Mouse (Mus musculus) liver, embryonic 15.5 days (tissue): ENCODE measurements around the gene Stk35. TPM values are rescaled to one million over a fixed set of nuclear protein-coding genes. Genes with fewer than 3 reads are reported as not detected.

Source experiments
- ATAC-seq: fragments of 200-750 bp; cut with Nextera tagmentation; 2 replicates; pipeline ENCODE4 v1.8.0; 2017; ENCODE audit warnings: moderate number of reproducible peaks, mild to moderate bottlenecking, moderate library complexity; ENCODE audit not compliant: insufficient read depth
- H3K27ac ChIP-seq: fragments of 300-500 bp; sonication (generic); replicated peaks from 2 replicates; pipeline ENCODE4 v1.5.1; 2015; ENCODE audit warnings: mild to moderate bottlenecking, inconsistent platforms
- H3K27me3 ChIP-seq: fragments of 300-500 bp; sonication (generic); 2 replicates; pipeline ENCODE4 v1.6.1; 2015; ENCODE audit warnings: mild to moderate bottlenecking, inconsistent platforms
- H3K36me3 ChIP-seq: fragments of 300-500 bp; sonication (generic); replicated peaks from 2 replicates; pipeline ENCODE4 v1.6.1; 2015; ENCODE audit warnings: moderate library complexity, mild to moderate bottlenecking, inconsistent platforms
- H3K4me1 ChIP-seq: fragments of 300-500 bp; sonication (generic); replicated peaks from 2 replicates; pipeline ENCODE4 v1.6.1; 2015; ENCODE audit warnings: inconsistent platforms
- H3K4me2 ChIP-seq: fragments of 300-500 bp; sonication (generic); 2 replicates; pipeline ENCODE4 v1.6.1; 2015; ENCODE audit warnings: moderate library complexity, mild to moderate bottlenecking, inconsistent platforms
- H3K4me3 ChIP-seq: fragments of 300-500 bp; sonication (generic); replicated peaks from 2 replicates; pipeline ENCODE4 v1.5.1; 2015; ENCODE audit warnings: mild to moderate bottlenecking, inconsistent platforms
- H3K9ac ChIP-seq: fragments of 300-500 bp; sonication (generic); 2 replicates; pipeline ENCODE4 v1.6.1; 2015; ENCODE audit warnings: moderate library complexity, mild to moderate bottlenecking, inconsistent platforms
- H3K9me3 ChIP-seq: fragments of 300-500 bp; sonication (generic); replicated peaks from 2 replicates; pipeline ENCODE4 v1.6.1; 2016; ENCODE audit warnings: inconsistent platforms
- WGBS: fragments of 180-500 bp; shearing (Covaris S2); methylation state at CpG from one replicate; pipeline ENCODE4 v1.1.7; 2015; ENCODE audit warnings: mixed read lengths; ENCODE audit not compliant: insufficient replicate concordance; 5-methylcytosine and 5-hydroxymethylcytosine counted together
- polyA plus RNA-seq: library from polyadenylated mRNA; unstranded; fragments of >200 nt; fragmentation: Nextera tagmentation; extraction: Ambion mirVana; gene quantifications from 2 replicates; pipeline ENCODE4 v1.2.1, GENCODE M21; 2015

Gene Stk35
- polyA plus RNA-seq, 1 experiment from 2014 or later: 3.7 TPM

GRCm38 (mm10) chr2:129873489-129873888, 73.2 kb downstream of the Stk35 start:
- Histone ChIP-seq H3K9ac (no peak overlapping the region), H3K4me1 (no peaks in the 10 kb centered on the region), H3K9me3 (no peaks in the 10 kb centered on the region), H3K36me3 (no peaks in the 10 kb centered on the region), H3K4me3 (no peak overlapping the region), H3K4me2 (no peak overlapping the region), H3K27ac (no peak overlapping the region), H3K27me3 (no peaks in the 10 kb centered on the region)
- 9% methylated on average over 5 of the region's 5 CpGs for WGBS
- no peak for ATAC-seq

- no peak overlapping the region for H3K4me2 ChIP-seq
- no peaks in the 10 kb centered on the region for H3K9me3 ChIP-seq
- H3K4me1 ChIP-seq: no peaks in the 10 kb centered on the region
- no peak for ATAC-seq
- no peaks in the 10 kb centered on the region for H3K36me3 ChIP-seq
- WGBS: 54% methylated on average over 9 of the region's 9 CpGs
- H3K27me3 ChIP-seq: no peaks in the 10 kb centered on the region
- H3K9ac ChIP-seq: no peak overlapping the region
- H3K4me3 ChIP-seq: no peak overlapping the region
- no peak overlapping the region for H3K27ac ChIP-seq
Measured at GRCm38 (mm10) chr2:129874084-129874483, 73.8 kb downstream of the Stk35 start.

- 49% methylated on average over 10 of the region's 10 CpGs for WGBS
- no peaks in the 10 kb centered on the region for H3K36me3 ChIP-seq
- no peak overlapping the region for H3K4me3 ChIP-seq
- no peak overlapping the region for H3K9ac ChIP-seq
- H3K4me2 ChIP-seq: no peak overlapping the region
- no peak for ATAC-seq
- no peaks in the 10 kb centered on the region for H3K4me1 ChIP-seq
- no peaks in the 10 kb centered on the region for H3K27me3 ChIP-seq
- no peak overlapping the region for H3K27ac ChIP-seq
- H3K9me3 ChIP-seq: no peaks in the 10 kb centered on the region
Measured at GRCm38 (mm10) chr2:129874509-129875095, 74.3 kb downstream of the Stk35 start.

- H3K4me2 ChIP-seq: no peak overlapping the region
- no peak overlapping the region for H3K27ac ChIP-seq
- H3K4me3 ChIP-seq: no peak overlapping the region
- H3K27me3 ChIP-seq: no peaks in the 10 kb centered on the region
- no peak for ATAC-seq
- H3K9me3 ChIP-seq: no peaks in the 10 kb centered on the region
- no peaks in the 10 kb centered on the region for H3K4me1 ChIP-seq
- H3K36me3 ChIP-seq: no peaks in the 10 kb centered on the region
- no peak overlapping the region for H3K9ac ChIP-seq
Measured at GRCm38 (mm10) chr2:129876935-129877334, 76.6 kb downstream of the Stk35 start.

GRCm38 (mm10) chr2:129879817-129880216, 79.5 kb downstream of the Stk35 start:
- Histone ChIP-seq H3K4me2 (no peak overlapping the region), H3K9ac (no peak overlapping the region), H3K4me3 (no peak overlapping the region), H3K4me1 (no peaks in the 10 kb centered on the region), H3K27me3 (no peaks in the 10 kb centered on the region), H3K9me3 (no peaks in the 10 kb centered on the region), H3K36me3 (no peaks in the 10 kb centered on the region), H3K27ac (no peak overlapping the region)
- 26% methylated on average over 3 of the region's 3 CpGs for whole genome bisulfite sequencing
- ATAC-seq: no peak

- no peak overlapping the region for H3K4me3 ChIP-seq
- no peak overlapping the region for H3K4me2 ChIP-seq
- H3K9me3 ChIP-seq: no peaks in the 10 kb centered on the region
- no peaks in the 10 kb centered on the region for H3K36me3 ChIP-seq
- H3K27me3 ChIP-seq: no peaks in the 10 kb centered on the region
- no peak overlapping the region for H3K27ac ChIP-seq
- ATAC-seq: no peak
- 76% methylated on average over 7 of the region's 7 CpGs for WGBS
- no peaks in the 10 kb centered on the region for H3K4me1 ChIP-seq
- no peak overlapping the region for H3K9ac ChIP-seq
Measured at GRCm38 (mm10) chr2:129880226-129880625, 79.9 kb downstream of the Stk35 start.

- Histone ChIP-seq H3K36me3 (no peaks in the 10 kb centered on the region), H3K27me3 (no peaks in the 10 kb centered on the region), H3K27ac (no peak overlapping the region), H3K4me3 (no peak overlapping the region), H3K9me3 (no peaks in the 10 kb centered on the region), H3K4me2 (no peak overlapping the region), H3K4me1 (no peaks in the 10 kb centered on the region), H3K9ac (no peak overlapping the region)
- no peak for ATAC-seq
- 45% methylated on average over 1 of the region's 1 CpGs for WGBS
Measured at GRCm38 (mm10) chr2:129881886-129882285, 81.6 kb downstream of the Stk35 start.

Other genes with a start within 250 kb of the Stk35 start
- gene Sirpa, start 207.7 kb upstream of the Stk35 start, polyA plus RNA-seq: 25.4 and 26.1 TPM in 2 replicates
- gene Pdyn, start 100.7 kb upstream of the Stk35 start, polyA plus RNA-seq: 0.20 TPM in 1 of 2 replicates, not detected in the other
- not detected in 2 replicates for gene Tgm3, start 211.8 kb downstream of the Stk35 start, polyA plus RNA-seq